Mouse (Mus musculus) bone marrow macrophage, adult 2 months (primary cell): ENCODE results near the gene Rbp3.

ENCODE experiments used
- CTCF ChIP-seq: IDR thresholded peaks from 2 replicates; pipeline ENCODE4 v1.5.1; 2012; ENCODE audit warnings: low read depth, mild to moderate bottlenecking, low read length, moderate library complexity
- POLR2A ChIP-seq: IDR thresholded peaks from 2 replicates; pipeline ENCODE4 v1.6.1; 2012; ENCODE audit warnings: mild to moderate bottlenecking, low read depth, low read length, borderline replicate concordance

- TF ChIP-seq POLR2A (no peak), CTCF (no peak)
Measured at GRCm38 (mm10) chr14:33913727-33914126, 40.1 kb upstream of the Rbp3 start.
